Mouse (Mus musculus) C2C12 (cell line): ENCODE measurements at regions not wholly inside any gene's neighbourhood (a gene's known extent, or its start where the extent isn't known, plus 50 kb on each side); places are given as distances from the start of the nearest gene placed in this dataset.

ENCODE experiments used
- H3K27me3 ChIP-seq: one replicate; pipeline ENCODE4 v1.6.1; 2011; ENCODE audit not compliant: control insufficient read depth, insufficient read depth, insufficient read length
- H3K36me3 ChIP-seq: one replicate; pipeline ENCODE4 v1.6.1; 2011; ENCODE audit not compliant: control insufficient read depth, insufficient read depth
- H3K4me3 ChIP-seq: one replicate; pipeline ENCODE4 v1.5.1; 2011; ENCODE audit warnings: mild to moderate bottlenecking, control low read depth; ENCODE audit not compliant: poor library complexity, insufficient read depth, severe bottlenecking
- H3K79me2 ChIP-seq: one replicate; pipeline ENCODE4 v1.6.1; 2011; ENCODE audit not compliant: control insufficient read depth, insufficient read depth
- H3K79me3 ChIP-seq: one replicate; pipeline ENCODE4 v1.6.1; 2011; ENCODE audit warnings: low read depth, control low read depth
- H3ac ChIP-seq: one replicate; pipeline ENCODE3; 2011; ENCODE audit warnings: low read depth; ENCODE audit not compliant: control insufficient read depth, insufficient read length
- CEBPB ChIP-seq: IDR thresholded peaks from one replicate; pipeline ENCODE4 v1.6.1; 2011; ENCODE audit warnings: low read depth, mild to moderate bottlenecking, control low read depth, moderate library complexity
- CTCF ChIP-seq: IDR thresholded peaks from one replicate; pipeline ENCODE4 v1.5.1; 2011; ENCODE audit not compliant: control insufficient read depth, insufficient read depth, insufficient read length
- FOSL1 ChIP-seq: IDR thresholded peaks from one replicate; pipeline ENCODE4 v1.8.0; 2011; ENCODE audit warnings: mild to moderate bottlenecking, low read length; ENCODE audit not compliant: poor library complexity, insufficient read depth, severe bottlenecking
- MAX ChIP-seq: IDR thresholded peaks from one replicate; pipeline ENCODE4 v1.6.1; 2011; ENCODE audit warnings: mild to moderate bottlenecking, control low read depth
- MYOD1 ChIP-seq: IDR thresholded peaks from one replicate; pipeline ENCODE4 v1.6.1; 2011; ENCODE audit warnings: low read depth; ENCODE audit not compliant: control insufficient read depth, insufficient read length
- MYOG ChIP-seq: IDR thresholded peaks from one replicate; pipeline ENCODE4 v1.6.1; 2011; ENCODE audit not compliant: control insufficient read depth, insufficient read length; ENCODE audit errors: extremely low read depth
- USF1 ChIP-seq: IDR thresholded peaks from one replicate; pipeline ENCODE4 v1.6.1; 2011; ENCODE audit warnings: low read depth, mild to moderate bottlenecking, control low read depth, moderate library complexity

DNA sequence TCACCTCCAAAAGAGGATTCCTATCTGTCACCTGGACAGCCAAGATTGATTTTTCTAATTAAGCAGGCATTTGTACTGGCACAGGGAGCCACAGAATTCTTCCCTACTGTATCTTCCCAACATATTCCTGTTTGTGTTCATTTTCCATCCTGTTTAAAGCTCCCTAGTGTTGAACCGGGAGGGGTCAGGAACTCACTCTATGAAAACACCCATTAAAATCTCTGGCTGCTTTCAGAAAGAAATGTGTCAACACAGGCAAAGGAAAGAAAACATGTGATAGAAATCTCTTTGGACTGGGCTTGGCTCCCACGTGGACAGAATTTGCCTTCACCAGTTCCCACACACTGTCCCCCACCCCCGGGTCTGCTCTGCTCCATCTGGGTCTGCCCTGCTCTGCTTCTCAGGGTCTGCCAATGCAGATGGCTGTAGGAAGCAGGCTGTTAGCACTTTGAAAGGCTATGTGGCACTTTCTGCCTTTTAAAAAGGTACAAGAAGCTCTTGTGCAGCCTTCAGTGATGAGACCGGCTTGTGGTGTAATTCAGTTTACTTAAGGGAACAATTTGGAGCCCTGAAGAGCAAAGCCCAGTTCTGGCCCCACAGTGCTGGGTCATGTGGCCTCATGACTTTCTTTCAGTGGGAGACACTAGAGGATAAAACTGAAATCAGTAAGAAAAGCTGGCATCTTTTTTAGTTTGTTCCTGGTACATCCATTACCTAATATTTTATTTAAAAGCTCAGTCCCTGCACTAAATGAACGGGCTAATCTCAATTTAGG, 597.2 kb upstream of the Tbl1xr1 start:
- Histone ChIP-seq H3ac (no peak overlapping the region), H3K36me3 (no peaks in the 10 kb centered on the region), H3K27me3 (no peaks in the 10 kb centered on the region), H3K4me3 (no peak overlapping the region), H3K79me3 (no peaks in the 10 kb centered on the region), H3K79me2 (no peaks in the 10 kb centered on the region)
- TF ChIP-seq USF1, result no peak
- no peak for TF ChIP-seq MYOD1
- TF ChIP-seq MAX, result no peak
- TF ChIP-seq CTCF, result no peak
- TF ChIP-seq MYOG, result no peak
- no peak for TF ChIP-seq CEBPB
- TF ChIP-seq FOSL1, result no peak

- Histone ChIP-seq H3K27me3 (no peaks in the 10 kb centered on the region), H3K4me3 (no peak overlapping the region), H3K36me3 (no peaks in the 10 kb centered on the region), H3K79me3 (no peaks in the 10 kb centered on the region), H3ac (no peak overlapping the region), H3K79me2 (no peaks in the 10 kb centered on the region)
- TF ChIP-seq MYOG, result no peak
- no peak for TF ChIP-seq MYOD1
- TF ChIP-seq MAX, result no peak
- no peak for TF ChIP-seq CTCF
- no peak for TF ChIP-seq CEBPB
- TF ChIP-seq USF1, result no peak
- no peak for TF ChIP-seq FOSL1
These were observed 596.6 kb upstream of the Tbl1xr1 start for GRCm38 (mm10) chr3:21479846-21480245.

DNA sequence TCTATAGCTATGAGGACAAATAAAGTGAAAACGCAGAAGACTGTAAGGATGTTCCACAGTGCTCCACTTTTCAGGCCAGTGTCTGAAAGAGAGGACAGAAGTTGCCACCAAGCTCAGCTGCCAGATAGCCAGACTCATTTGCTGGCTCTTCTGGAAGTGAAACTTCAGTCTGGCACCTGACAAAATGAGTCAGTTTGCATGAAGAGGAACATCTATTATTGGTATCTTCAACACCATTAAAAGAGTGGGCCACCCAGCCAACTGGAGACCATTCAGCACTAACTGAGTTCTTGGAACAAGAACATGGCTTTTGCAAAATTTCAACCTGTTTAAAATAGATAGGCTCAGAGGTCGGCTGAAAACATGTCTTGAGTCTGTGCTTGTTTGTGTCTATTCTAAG, 592.4 kb upstream of the Tbl1xr1 start:
- no peaks in the 10 kb centered on the region for H3K27me3 ChIP-seq
- no peaks in the 10 kb centered on the region for H3K79me2 ChIP-seq
- H3K79me3 ChIP-seq, result no peaks in the 10 kb centered on the region
- no peaks in the 10 kb centered on the region for H3K36me3 ChIP-seq
- TF ChIP-seq CTCF (no peak), FOSL1 (no peak), CEBPB (no peak), MYOG (no peak), MAX (no peak), MYOD1 (no peak)
- no peak overlapping the region for H3K4me3 ChIP-seq
- H3ac ChIP-seq, result no peak overlapping the region

GRCm38 (mm10) chr3:21485454-21485853, 591.0 kb upstream of the Tbl1xr1 start:
- H3ac ChIP-seq, result no peak overlapping the region
- no peak for TF ChIP-seq USF1
- no peak for TF ChIP-seq MYOD1
- no peak for TF ChIP-seq MAX
- TF ChIP-seq MYOG, result no peak
- no peak for TF ChIP-seq FOSL1
- no peak for TF ChIP-seq CEBPB
- TF ChIP-seq CTCF, result no peak
- H3K4me3 ChIP-seq, result no peak overlapping the region
- no peaks in the 10 kb centered on the region for H3K36me3 ChIP-seq
- H3K27me3 ChIP-seq, result no peaks in the 10 kb centered on the region
- no peaks in the 10 kb centered on the region for H3K79me2 ChIP-seq
- H3K79me3 ChIP-seq, result no peaks in the 10 kb centered on the region

DNA sequence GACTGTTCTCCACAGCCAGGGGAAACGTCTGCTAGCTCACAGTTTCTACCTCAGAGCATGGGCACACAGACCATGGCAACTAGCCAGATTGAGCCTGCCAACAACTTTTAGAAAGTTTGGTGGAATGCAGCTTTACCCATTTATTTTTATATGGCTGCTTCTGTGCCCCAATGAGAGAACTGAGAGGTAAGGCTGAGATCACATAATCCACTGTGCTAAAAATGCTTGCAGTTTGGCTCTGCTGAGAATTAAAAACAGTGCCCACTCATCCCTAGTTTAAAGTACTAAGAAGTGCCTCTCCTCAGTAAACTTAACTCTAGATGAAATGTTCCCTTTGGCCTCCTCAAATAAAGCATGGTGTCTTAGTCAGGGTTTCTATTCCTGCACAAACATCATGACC, 586.9 kb upstream of the Tbl1xr1 start:
- H3K27me3 ChIP-seq, result no peaks in the 10 kb centered on the region
- H3K79me3 ChIP-seq, result no peaks in the 10 kb centered on the region
- no peak overlapping the region for H3ac ChIP-seq
- H3K79me2 ChIP-seq, result no peaks in the 10 kb centered on the region
- TF ChIP-seq MYOD1, result no peak
- no peak for TF ChIP-seq FOSL1
- TF ChIP-seq CTCF, result no peak
- TF ChIP-seq USF1, result no peak
- TF ChIP-seq MAX, result no peak
- no peak for TF ChIP-seq MYOG
- no peak for TF ChIP-seq CEBPB
- no peak overlapping the region for H3K4me3 ChIP-seq
- H3K36me3 ChIP-seq, result no peaks in the 10 kb centered on the region
